Mouse (Mus musculus): ENCODE measurements around the gene Poldip2.

- TF ChIP-seq CTCF (IDR thresholded peaks at IDR 0.05; ENCODE audit: low read depth) (no peak), EP300 (IDR thresholded peaks at IDR 0.05; ENCODE audit: low read depth) (peak; percentile 29; the same call in 1 of the 2 replicates)
These were observed 43.6 kb downstream of the Poldip2 start for GRCm38 (mm10) chr11:78555623-78556022.

Data from liver, postnatal 0 days (tissue).